Mouse (Mus musculus) stomach, embryonic 16.5 days (tissue): Measurements from ENCODE around the gene Plpp2. TPM values are rescaled to one million over a fixed set of nuclear protein-coding genes. Genes with fewer than 3 reads are reported as not detected.

Experiments
- ATAC-seq: fragments of 200-750 bp; cut with Nextera tagmentation; 2 replicates; pipeline ENCODE4 v1.8.0; 2017; ENCODE audit warnings: moderate number of reproducible peaks, moderate TSS enrichment; ENCODE audit not compliant: insufficient read depth, low FRiP score
- H3K27ac ChIP-seq: fragments of 300-500 bp; sonication (generic); 2 replicates; pipeline ENCODE4 v1.5.1; 2014; ENCODE audit warnings: low read length
- H3K27me3 ChIP-seq: fragments of 300-500 bp; sonication (generic); 2 replicates; pipeline ENCODE4 v1.6.1; 2014; ENCODE audit warnings: low read length, control low read depth, mixed read lengths; ENCODE audit not compliant: control insufficient read depth, insufficient read depth
- H3K36me3 ChIP-seq: fragments of 300-500 bp; sonication (generic); 2 replicates; pipeline ENCODE4 v1.6.1; 2014; ENCODE audit warnings: low read length; ENCODE audit not compliant: control insufficient read depth, insufficient read depth
- H3K4me1 ChIP-seq: fragments of 300-500 bp; sonication (generic); 2 replicates; pipeline ENCODE4 v1.6.1; 2014; ENCODE audit warnings: low read length, control low read depth, mixed read lengths; ENCODE audit not compliant: control insufficient read depth, insufficient read depth
- H3K4me2 ChIP-seq: fragments of 300-500 bp; sonication (generic); 2 replicates; pipeline ENCODE4 v1.6.1; 2014; ENCODE audit warnings: low read depth, low read length, mixed read lengths
- H3K4me3 ChIP-seq: fragments of 300-500 bp; sonication (generic); replicated peaks from 2 replicates; pipeline ENCODE4 v1.5.1; 2014; ENCODE audit warnings: mild to moderate bottlenecking, low read length
- H3K9ac ChIP-seq: fragments of 300-500 bp; sonication (generic); 2 replicates; pipeline ENCODE4 v1.6.1; 2014; ENCODE audit warnings: low read length
- H3K9me3 ChIP-seq: fragments of 300-500 bp; sonication (generic); replicated peaks from 2 replicates; pipeline ENCODE4 v1.6.1; 2016; ENCODE audit warnings: low read length, control low read depth; ENCODE audit not compliant: control insufficient read depth
- WGBS: fragments of 180-500 bp; shearing (Covaris S2); extraction: QIAGEN DNeasy Blood & Tissue Kit; methylation state at CpG from one replicate; pipeline ENCODE4 v1.1.7; 2014; 5-methylcytosine and 5-hydroxymethylcytosine counted together
- polyA plus RNA-seq: library from polyadenylated mRNA; unstranded; fragments of >200 nt; fragmentation: Nextera tagmentation; extraction: Ambion mirVana; gene quantifications from 2 replicates; pipeline ENCODE4 v1.2.1, GENCODE M21; 2015

Gene Plpp2
- polyA plus RNA-seq, 1 experiment from 2014 or later = 69.9 TPM

DNA sequence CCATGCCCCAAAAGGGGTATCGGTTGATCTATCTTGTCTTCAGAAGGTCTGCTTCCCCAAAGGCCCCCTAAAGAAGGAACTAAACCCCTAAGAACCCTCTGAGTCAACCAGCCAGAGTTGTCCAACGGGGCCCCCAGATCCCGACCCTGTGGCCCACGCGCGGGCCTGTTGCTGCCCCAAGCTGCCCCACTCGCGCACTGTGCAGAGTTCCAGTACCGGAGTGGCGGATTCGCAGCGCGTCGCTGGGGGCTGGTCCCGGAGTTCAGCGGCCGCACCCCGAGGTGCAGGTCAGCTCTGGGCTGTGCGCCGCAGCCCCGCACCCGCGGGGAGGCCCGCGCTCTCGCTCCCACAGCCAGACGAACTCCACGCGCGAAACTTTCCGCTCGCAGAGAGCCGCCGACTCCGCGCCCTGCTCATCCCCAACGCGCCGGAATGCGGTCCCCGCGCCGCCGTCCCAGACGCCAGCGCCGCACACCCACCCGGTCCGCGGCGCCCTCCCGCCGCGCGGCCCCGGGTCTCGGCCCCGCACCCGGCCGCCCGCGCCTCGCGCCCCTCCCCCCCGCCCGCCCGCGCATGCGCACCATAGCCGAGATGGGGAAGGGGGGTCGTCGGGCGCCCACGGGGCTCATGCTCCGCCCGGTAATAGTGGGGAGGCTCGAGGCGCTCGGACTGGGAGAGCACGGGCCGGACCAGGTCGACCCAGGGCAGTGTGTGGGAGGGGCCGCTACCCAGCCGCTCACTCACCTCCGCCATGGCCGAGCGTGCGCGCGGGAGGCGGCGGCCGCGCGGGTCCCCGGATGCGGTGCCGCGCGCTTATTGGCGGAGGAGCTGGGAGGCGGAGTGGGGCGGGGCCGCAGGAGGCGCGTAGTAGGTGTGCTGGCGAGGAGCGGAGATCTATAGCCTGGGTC, 21.0 kb upstream of the Plpp2 start, which contains the start of gene Mier2:
Mier2 (minus strand) TSS at position 870 of the 908 bp plus-strand sequence.
- no peaks in the 10 kb centered on the region for H3K9me3 ChIP-seq
- WGBS = under 1% methylated on average over 101 of the region's 108 CpGs
- H3K36me3 ChIP-seq = peaks cover 4% of the 10 kb centered on the region; the same call in 1 of the 2 replicates
- H3K4me3 ChIP-seq = peak within 1 kb of the TSS; percentile 87
- no peaks in the 10 kb centered on the region for H3K27me3 ChIP-seq
- peak within 1 kb of the TSS; percentile 97 for H3K9ac ChIP-seq
- ATAC-seq = peak; percentile 89
- H3K27ac ChIP-seq = peak within 1 kb of the TSS; percentile 36
- peak within 1 kb of the TSS; percentile 89 for H3K4me2 ChIP-seq
- peaks cover 19% of the 10 kb centered on the region for H3K4me1 ChIP-seq

DNA sequence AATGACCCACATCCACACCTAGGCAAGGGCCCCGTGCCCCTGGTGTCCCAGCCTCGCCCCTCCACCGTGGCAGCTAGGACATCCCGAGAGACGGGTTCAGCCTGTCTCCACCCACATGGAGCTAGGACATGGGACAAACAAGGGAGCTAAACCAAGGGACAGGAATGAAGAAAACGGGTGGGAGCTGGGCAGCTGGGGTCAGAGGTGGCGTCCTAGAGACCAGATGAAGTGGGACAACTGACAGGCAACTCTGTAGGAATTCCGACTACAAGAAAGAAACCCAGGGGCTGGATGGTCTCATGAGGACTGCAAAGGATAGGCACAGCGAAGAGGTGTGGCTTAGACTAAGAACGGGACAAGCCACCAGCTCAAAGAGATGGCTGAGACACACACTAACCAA, 20.1 kb upstream of the Plpp2 start:
- H3K9ac ChIP-seq = peak overlapping the region; percentile 97
- H3K27me3 ChIP-seq = no peaks in the 10 kb centered on the region
- H3K36me3 ChIP-seq = peaks cover 12% of the 10 kb centered on the region
- peaks cover 19% of the 10 kb centered on the region for H3K4me1 ChIP-seq
- ATAC-seq = no peak; the same call in 1 of the 2 replicates
- no peaks in the 10 kb centered on the region for H3K9me3 ChIP-seq
- WGBS = 18% methylated on average over 10 of the region's 10 CpGs
- H3K4me3 ChIP-seq = peak overlapping the region; percentile 87
- no peak overlapping the region for H3K27ac ChIP-seq
- H3K4me2 ChIP-seq = peak overlapping the region; percentile 89

DNA sequence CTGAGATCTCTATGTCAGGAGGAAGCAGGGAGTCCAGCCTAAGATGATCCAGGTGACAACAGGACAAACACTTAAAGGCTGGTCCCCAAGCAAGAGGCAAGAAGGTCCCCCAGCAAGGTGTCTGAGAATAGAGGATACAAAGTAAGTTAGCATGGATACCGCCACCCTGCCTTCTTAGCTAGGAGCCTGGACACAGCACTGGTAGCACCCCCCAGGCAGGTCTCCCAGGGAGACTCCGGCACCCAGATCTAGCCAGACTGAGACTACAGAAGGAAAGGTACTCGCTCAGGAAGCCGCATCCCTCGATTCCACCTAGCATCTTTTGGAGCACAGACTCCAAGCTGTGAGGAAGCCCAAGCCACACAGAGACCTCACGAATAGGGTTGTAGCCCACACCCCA, 19.6 kb upstream of the Plpp2 start:
- no peaks in the 10 kb centered on the region for H3K9me3 ChIP-seq
- H3K9ac ChIP-seq = peak overlapping the region; percentile 97; the same call in 1 of the 2 replicates
- peaks cover 16% of the 10 kb centered on the region for H3K36me3 ChIP-seq
- peaks cover 19% of the 10 kb centered on the region for H3K4me1 ChIP-seq
- H3K27me3 ChIP-seq = no peaks in the 10 kb centered on the region
- peak overlapping the region; percentile 89 for H3K4me2 ChIP-seq
- ATAC-seq = no peak
- H3K27ac ChIP-seq = no peak overlapping the region
- whole genome bisulfite sequencing = 86% methylated on average over 6 of the region's 6 CpGs
- peak overlapping the region; percentile 87; the same call in 1 of the 2 replicates for H3K4me3 ChIP-seq

DNA sequence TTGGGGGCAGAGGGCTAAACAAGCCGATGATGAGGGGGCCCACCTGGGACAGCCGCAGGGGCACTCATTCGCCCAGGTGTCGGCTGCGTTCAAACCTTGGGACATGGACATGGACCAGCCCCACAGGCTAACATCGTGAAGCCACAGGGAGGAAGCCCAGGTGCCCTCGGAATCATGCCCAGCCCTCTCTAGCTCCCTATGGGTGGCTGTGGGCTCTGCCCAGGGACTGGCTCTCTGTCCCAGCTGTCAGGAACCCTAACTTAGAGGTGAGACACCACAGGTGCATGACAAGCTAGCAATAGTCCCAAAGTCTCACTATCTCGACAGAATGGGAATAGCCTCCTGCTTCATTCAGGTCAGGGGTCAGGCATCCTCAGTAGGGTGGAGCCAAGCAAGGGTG, 18.9 kb upstream of the Plpp2 start:
- Histone ChIP-seq H3K4me2 (no peak overlapping the region), H3K9ac (no peak overlapping the region), H3K4me1 (peaks cover 19% of the 10 kb centered on the region), H3K36me3 (peaks cover 21% of the 10 kb centered on the region), H3K27me3 (no peaks in the 10 kb centered on the region), H3K9me3 (no peaks in the 10 kb centered on the region), H3K4me3 (no peak overlapping the region), H3K27ac (no peak overlapping the region)
- WGBS = 81% methylated on average over 8 of the region's 8 CpGs
- no peak for ATAC-seq

DNA sequence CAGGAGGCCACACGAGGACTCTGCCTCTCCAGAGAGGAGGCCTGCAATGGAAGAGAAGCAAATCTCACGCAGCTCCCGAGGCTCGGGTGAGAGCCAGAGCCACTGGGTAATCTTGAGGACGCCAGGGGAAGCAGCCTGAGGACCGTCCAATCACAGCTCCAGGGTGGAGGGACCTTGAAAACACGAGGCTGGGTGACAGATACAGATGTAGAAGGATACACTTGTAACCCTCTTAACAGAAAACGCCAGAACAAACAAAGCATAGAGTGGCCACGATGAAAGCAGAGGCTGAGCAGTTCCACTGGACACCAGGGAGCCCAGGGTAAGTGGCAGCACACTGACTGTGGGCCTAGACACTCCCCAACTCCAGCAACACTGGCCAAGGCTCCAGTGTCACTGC, 16.8 kb upstream of the Plpp2 start:
- Histone ChIP-seq H3K27ac (no peak overlapping the region), H3K9ac (no peak overlapping the region), H3K4me2 (no peak overlapping the region), H3K27me3 (no peaks in the 10 kb centered on the region), H3K9me3 (no peaks in the 10 kb centered on the region), H3K4me3 (no peak overlapping the region), H3K4me1 (peaks cover 19% of the 10 kb centered on the region), H3K36me3 (peaks cover 21% of the 10 kb centered on the region)
- WGBS = 71% methylated on average over 9 of the region's 9 CpGs
- ATAC-seq = no peak

DNA sequence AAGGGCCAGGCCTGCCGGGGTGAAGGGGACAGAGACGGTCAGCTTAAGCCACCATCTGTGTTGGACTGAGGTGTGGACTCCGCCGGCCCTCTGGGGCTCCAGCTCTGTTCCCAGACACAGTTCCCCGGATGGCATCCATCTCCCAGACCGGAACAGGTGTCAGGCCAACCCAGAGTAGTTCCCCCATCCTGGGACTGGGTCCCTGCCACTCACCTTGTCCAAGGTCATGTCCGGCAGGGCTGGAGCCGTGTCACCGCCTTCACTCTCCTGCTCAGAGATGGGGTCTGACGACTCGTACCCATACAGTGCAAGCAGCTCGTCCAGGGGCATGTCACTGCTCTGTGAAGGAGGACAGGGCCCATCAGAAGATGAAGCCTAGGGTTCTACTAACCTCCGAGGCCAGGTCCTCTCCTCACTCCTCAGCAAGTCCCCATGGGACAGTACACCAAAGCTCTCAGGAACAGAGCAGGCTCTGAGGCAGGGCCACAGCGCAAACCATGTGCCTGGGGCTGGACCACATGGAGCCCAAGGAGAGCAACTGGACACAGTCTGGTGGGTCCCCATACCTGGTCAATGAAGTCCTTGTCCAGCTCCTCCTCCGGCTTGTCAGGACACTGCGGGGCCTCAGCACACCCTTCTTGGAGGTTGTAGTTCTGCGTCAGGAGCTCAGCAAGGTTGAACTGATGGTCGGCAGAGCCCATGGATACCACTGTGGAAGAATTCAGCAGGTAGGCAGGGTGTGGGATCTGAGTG, 15.6 kb upstream of the Plpp2 start:
- Histone ChIP-seq H3K9me3 (no peaks in the 10 kb centered on the region), H3K36me3 (peaks cover 27% of the 10 kb centered on the region), H3K27ac (no peak overlapping the region), H3K4me3 (no peak overlapping the region), H3K4me1 (peaks cover 18% of the 10 kb centered on the region), H3K27me3 (no peaks in the 10 kb centered on the region), H3K4me2 (no peak overlapping the region), H3K9ac (no peak overlapping the region)
- 94% methylated on average over 18 of the region's 18 CpGs for WGBS
- no peak for ATAC-seq

DNA sequence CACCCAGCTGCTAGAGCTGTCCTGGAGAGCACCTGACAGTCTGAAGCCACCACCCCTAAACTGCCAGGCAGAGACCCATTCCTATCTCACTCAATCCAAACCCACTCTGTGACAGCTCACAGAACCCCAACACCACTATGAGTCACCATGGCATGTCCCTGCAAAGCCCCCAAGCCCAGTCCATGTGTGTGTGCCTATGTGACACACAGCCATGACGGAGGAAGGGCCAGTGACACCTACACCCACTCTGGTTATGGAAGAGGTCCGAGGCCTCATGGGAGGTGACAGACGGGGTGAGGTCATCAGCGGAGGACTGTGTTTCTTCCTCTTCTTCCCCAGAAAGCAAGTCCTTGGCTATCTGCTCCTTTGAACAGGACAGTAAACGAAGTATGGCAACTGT, 14.9 kb upstream of the Plpp2 start:
- peaks cover 27% of the 10 kb centered on the region for H3K36me3 ChIP-seq
- H3K27me3 ChIP-seq = no peaks in the 10 kb centered on the region
- H3K9me3 ChIP-seq = no peaks in the 10 kb centered on the region
- H3K9ac ChIP-seq = no peak overlapping the region
- H3K4me1 ChIP-seq = peaks cover 12% of the 10 kb centered on the region
- no peak overlapping the region for H3K4me2 ChIP-seq
- H3K27ac ChIP-seq = no peak overlapping the region
- ATAC-seq = no peak
- H3K4me3 ChIP-seq = no peak overlapping the region
- WGBS = 86% methylated on average over 5 of the region's 5 CpGs

DNA sequence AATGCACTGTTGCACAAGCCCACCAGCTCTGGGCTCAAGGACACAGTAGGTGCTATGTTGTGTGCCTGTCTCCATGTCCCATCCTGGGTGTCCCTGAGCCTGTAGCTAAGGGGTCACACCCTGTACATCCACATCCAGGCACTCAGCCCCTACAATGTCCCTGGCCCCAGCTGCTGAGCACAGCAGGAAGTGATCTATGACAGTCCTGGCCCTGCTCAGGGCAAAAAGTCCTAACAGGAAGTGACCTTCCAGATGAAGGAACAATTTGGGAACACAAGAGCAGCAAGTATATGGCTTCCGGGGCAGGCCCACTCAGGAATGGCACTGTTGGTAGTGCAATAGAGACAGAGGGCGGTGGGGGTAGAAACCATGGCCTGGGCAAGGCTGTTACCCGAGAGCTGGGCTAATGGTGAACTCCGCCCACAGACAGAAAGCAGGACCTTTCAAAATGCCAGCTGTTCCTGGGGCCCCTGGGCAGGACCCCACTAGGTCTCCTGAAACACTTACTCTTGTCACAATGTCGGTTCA, 13.6 kb upstream of the Plpp2 start:
- Histone ChIP-seq H3K9ac (no peak overlapping the region), H3K4me3 (no peak overlapping the region), H3K36me3 (peaks cover 27% of the 10 kb centered on the region), H3K9me3 (no peaks in the 10 kb centered on the region), H3K4me2 (no peak overlapping the region), H3K27me3 (no peaks in the 10 kb centered on the region), H3K4me1 (peaks cover under 1% of the 10 kb centered on the region; the same call in 1 of the 2 replicates), H3K27ac (no peak overlapping the region)
- WGBS = 65% methylated on average over 5 of the region's 5 CpGs
- no peak for ATAC-seq

DNA sequence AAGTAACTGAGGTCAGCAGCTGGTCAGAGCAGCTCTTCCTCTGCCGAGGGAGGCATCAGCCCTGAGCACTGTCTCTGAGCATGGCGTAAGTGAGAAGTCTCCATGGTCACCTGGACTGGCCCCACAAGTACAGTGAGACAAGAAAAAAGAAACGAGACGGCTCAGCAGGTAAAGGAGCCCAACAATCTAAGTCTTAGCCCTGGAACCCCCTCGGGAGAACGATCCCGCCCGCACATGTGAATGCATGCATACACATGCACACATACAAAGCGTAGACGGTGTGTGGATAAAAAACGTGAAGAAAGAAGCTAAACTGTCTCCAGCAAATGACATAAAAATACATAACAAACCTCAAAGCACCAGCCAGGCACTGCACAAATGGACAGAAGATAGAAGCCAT, 12.9 kb upstream of the Plpp2 start:
- Histone ChIP-seq H3K4me3 (no peak overlapping the region), H3K27ac (no peak overlapping the region), H3K4me1 (no peaks in the 10 kb centered on the region), H3K4me2 (no peak overlapping the region), H3K9ac (no peak overlapping the region), H3K9me3 (no peaks in the 10 kb centered on the region), H3K27me3 (no peaks in the 10 kb centered on the region), H3K36me3 (peaks cover 27% of the 10 kb centered on the region)
- 90% methylated on average over 11 of the region's 11 CpGs for WGBS
- ATAC-seq = no peak
